Mouse (Mus musculus) bone marrow macrophage, adult 2 months (primary cell): ENCODE results near the gene Arrb1. TPM values are rescaled to one million over a fixed set of nuclear protein-coding genes. Genes with fewer than 3 reads are reported as not detected.

Experiments
- H3K27ac ChIP-seq: 2 replicates; pipeline ENCODE4 v1.5.1; 2012; ENCODE audit warnings: low read depth, low read length; ENCODE audit not compliant: insufficient read depth
- H3K4me1 ChIP-seq: 2 replicates; pipeline ENCODE4 v1.6.1; 2012; ENCODE audit warnings: low read length; ENCODE audit not compliant: control insufficient read depth, insufficient read depth
- H3K4me3 ChIP-seq: 2 replicates; pipeline ENCODE4 v1.5.1; 2012; ENCODE audit warnings: mild to moderate bottlenecking, low read length, moderate library complexity; ENCODE audit not compliant: insufficient read depth
- CTCF ChIP-seq: IDR thresholded peaks from 2 replicates; pipeline ENCODE4 v1.5.1; 2012; ENCODE audit warnings: low read depth, mild to moderate bottlenecking, low read length, moderate library complexity
- POLR2A ChIP-seq: IDR thresholded peaks from 2 replicates; pipeline ENCODE4 v1.6.1; 2012; ENCODE audit warnings: mild to moderate bottlenecking, low read depth, low read length, borderline replicate concordance
- polyA plus RNA-seq: library from polyadenylated mRNA; stranded (reverse); fragments of >200 nt; gene quantifications from 2 replicates; pipeline ENCODE4 v1.2.4, GENCODE M21; 2012; ENCODE audit not compliant: missing spikeins, insufficient read depth, insufficient read length

Gene Arrb1
- polyA plus RNA-seq, 1 experiment = 135 TPM

GRCm38 (mm10) chr7:99590646-99591045, 55.4 kb downstream of the Arrb1 start:
- Histone ChIP-seq H3K27ac (no peak overlapping the region), H3K4me3 (no peak overlapping the region), H3K4me1 (no peaks in the 10 kb centered on the region)
- no peak for TF ChIP-seq CTCF
- no peak for TF ChIP-seq POLR2A

DNA sequence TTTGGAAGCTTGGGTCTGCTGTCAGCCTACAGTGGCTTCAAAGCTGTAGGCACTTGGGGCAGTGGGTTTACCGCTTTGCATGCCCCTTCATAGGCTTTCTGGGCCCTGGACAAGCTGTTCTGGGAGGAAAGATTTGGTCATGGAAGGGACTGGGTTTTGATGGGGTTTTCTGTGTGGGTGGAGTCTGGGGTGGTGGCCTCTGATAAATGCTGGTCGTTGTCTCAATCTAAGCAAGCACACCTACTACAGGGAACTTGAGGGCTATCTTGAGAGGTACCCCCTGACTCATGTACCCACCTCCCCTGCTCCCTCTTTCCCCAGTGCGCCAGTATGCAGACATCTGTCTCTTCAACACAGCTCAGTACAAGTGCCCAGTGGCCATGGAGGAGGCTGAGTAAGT, 57.4 kb downstream of the Arrb1 start:
- Histone ChIP-seq H3K4me3 (no peak overlapping the region), H3K4me1 (no peaks in the 10 kb centered on the region)

DNA sequence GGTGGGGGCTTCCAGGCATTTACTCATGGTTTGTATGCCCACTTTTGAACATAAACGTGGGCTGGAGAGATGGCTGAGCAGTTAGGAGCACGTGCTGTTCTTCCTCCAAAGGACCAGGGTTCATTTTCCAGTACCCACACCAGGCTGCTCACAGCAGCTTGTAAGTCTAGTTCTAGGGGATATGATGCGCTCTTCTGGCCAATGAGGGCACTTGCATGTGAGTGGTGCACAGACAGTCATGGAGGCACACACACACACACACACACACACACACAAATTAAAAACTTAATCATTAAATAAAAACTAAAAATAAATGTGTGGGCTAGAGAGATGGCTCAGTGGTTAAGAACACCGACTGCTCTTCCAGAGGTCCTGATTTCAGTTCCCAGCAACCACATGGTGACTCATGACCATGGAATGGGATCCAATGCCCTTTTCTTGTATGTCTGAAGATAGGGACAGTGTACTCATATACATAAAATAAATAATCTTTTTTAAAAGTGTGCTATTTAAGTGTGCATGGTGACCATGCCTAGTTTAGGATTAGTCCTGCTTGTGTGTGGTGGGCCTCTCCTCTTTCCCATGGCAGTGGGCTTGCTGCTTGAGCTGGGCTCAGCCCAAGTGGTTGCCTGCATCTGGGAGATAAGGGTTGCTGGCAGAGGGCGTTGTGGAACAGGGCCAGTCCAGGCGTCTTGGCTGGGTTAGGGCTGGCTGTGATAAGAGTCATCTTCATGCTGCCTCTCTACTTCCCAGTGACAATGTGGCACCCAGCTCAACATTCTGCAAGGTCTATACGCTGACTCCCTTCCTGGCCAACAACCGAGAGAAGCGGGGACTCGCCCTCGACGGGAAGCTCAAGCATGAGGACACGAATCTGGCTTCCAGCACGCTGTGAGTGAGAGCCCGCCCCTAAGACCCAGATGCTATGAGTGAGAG, 58.9 kb downstream of the Arrb1 start:
- no peak overlapping the region for H3K4me3 ChIP-seq
- H3K27ac ChIP-seq = no peak overlapping the region
- no peaks in the 10 kb centered on the region for H3K4me1 ChIP-seq

More for the DNA sequence above, 57.4 kb downstream of the Arrb1 start:
- H3K27ac ChIP-seq = no peak overlapping the region
- TF ChIP-seq POLR2A = no peak
- no peak for TF ChIP-seq CTCF

DNA sequence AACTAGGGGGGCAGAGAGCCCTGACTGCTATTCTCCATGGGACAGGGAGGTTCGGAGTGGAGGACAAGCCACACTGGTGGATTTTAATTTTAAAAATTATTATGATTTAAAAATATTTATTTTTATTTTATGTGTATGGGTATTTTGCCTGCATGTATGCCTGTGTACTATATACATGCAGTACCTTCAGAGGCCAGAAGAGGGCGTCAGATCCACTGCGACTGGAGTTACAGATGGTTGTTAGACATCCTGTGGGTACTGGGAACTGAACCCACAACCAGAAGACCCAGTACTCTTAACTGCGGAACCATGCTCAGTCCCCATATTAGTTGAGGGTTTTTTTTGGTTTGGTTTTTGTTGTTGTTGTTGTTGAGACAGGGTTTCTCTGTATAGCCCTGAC, 63.5 kb downstream of the Arrb1 start:
- TF ChIP-seq POLR2A (no peak), CTCF (peak; percentile 34; the same call in 1 of the 2 replicates)
- Histone ChIP-seq H3K4me1 (no peaks in the 10 kb centered on the region), H3K27ac (no peak overlapping the region), H3K4me3 (no peak overlapping the region)

More for the DNA sequence above, 58.9 kb downstream of the Arrb1 start:
- TF ChIP-seq POLR2A = no peak
- TF ChIP-seq CTCF = no peak

- H3K4me3 ChIP-seq = no peak overlapping the region
- TF ChIP-seq POLR2A (no peak), CTCF (no peak)
- H3K4me1 ChIP-seq = peaks cover 2% of the 10 kb centered on the region; the same call in 1 of the 2 replicates
- H3K27ac ChIP-seq = no peak overlapping the region
Observed at GRCm38 (mm10) chr7:99603875-99604662, 68.8 kb downstream of the Arrb1 start.

- no peak for TF ChIP-seq POLR2A
- TF ChIP-seq CTCF = no peak
- H3K27ac ChIP-seq = no peak overlapping the region
- H3K4me3 ChIP-seq = no peak overlapping the region
- peaks cover 2% of the 10 kb centered on the region; the same call in 1 of the 2 replicates for H3K4me1 ChIP-seq
Observed at GRCm38 (mm10) chr7:99605058-99605457, 69.8 kb downstream of the Arrb1 start.

- Histone ChIP-seq H3K27ac (no peak overlapping the region), H3K4me1 (peaks cover 2% of the 10 kb centered on the region; the same call in 1 of the 2 replicates), H3K4me3 (no peak overlapping the region)
- TF ChIP-seq CTCF (no peak), POLR2A (no peak)
Observed at GRCm38 (mm10) chr7:99606303-99606702, 71.0 kb downstream of the Arrb1 start.

- Histone ChIP-seq H3K4me1 (peaks cover 2% of the 10 kb centered on the region; the same call in 1 of the 2 replicates), H3K27ac (no peak overlapping the region), H3K4me3 (no peak overlapping the region)
- TF ChIP-seq CTCF = no peak
Observed at GRCm38 (mm10) chr7:99606766-99607165, 71.5 kb downstream of the Arrb1 start.

- Histone ChIP-seq H3K4me1 (peaks cover 2% of the 10 kb centered on the region; the same call in 1 of the 2 replicates), H3K27ac (no peak overlapping the region), H3K4me3 (no peak overlapping the region)
- TF ChIP-seq CTCF (no peak), POLR2A (no peak)
Observed at GRCm38 (mm10) chr7:99607632-99608031, 72.4 kb downstream of the Arrb1 start.
